Mouse (Mus musculus) cerebellum, adult 2 months (tissue): ENCODE measurements around the gene Fam234b.

ENCODE experiments used
- CTCF ChIP-seq: fragments of 200-500 bp; IDR thresholded peaks from 2 replicates; pipeline ENCODE4 v1.5.1; 2011; ENCODE audit warnings: low read depth, mild to moderate bottlenecking, control low read depth, low read length, moderate library complexity, borderline replicate concordance; ENCODE audit not compliant: insufficient read depth
- POLR2A ChIP-seq: fragments of 200-500 bp; IDR thresholded peaks from 2 replicates; pipeline ENCODE4 v1.6.1; 2011; ENCODE audit warnings: low read length, control low read depth, borderline replicate concordance; ENCODE audit not compliant: insufficient read depth

- TF ChIP-seq CTCF (no peak), POLR2A (no peak)
Measured at GRCm38 (mm10) chr6:135193733-135194132, 4.0 kb upstream of the Fam234b start.
